Mouse (Mus musculus): ENCODE measurements around the gene Rbbp4. TPM values are rescaled to one million over a fixed set of nuclear protein-coding genes. Genes with fewer than 3 reads are reported as not detected.
"Not testable (repeated sequence)": the region's sequence is repeated elsewhere in the genome, so short reads cannot be mapped to it uniquely, and the experiment has no call there.

Rbbp4 gene
- total and polyA plus RNA-seq, 3 experiments = 16.8 to 70.7 (median 67.0) TPM

GRCm38 (mm10) chr4:129362771-129363170 lies 27.6 kb upstream of the Rbbp4 start:
- Histone ChIP-seq H3K9ac (ENCODE audit: low read depth, low read length) (no peak overlapping the region), H3K27me3 (ENCODE audit: control insufficient read depth, insufficient read depth, low read length) (no peaks in the 10 kb centered on the region), H3K27ac (no peak overlapping the region), H3K36me3 (ENCODE audit: control insufficient read depth, insufficient read depth, low read length) (no peaks in the 10 kb centered on the region), H3K4me3 (no peak overlapping the region), H3K4me1 (ENCODE audit: control insufficient read depth, insufficient read depth, low read length) (no peaks in the 10 kb centered on the region), H3K79me2 (replicated peaks; ENCODE audit: control insufficient read depth, insufficient read depth, low read length) (no peaks in the 10 kb centered on the region)
- no peak for DNase-seq
- TF ChIP-seq POLR2A (IDR thresholded peaks at IDR 0.05; ENCODE audit: insufficient read depth, low read depth, low read length) = no peak
- no peak for TF ChIP-seq CTCF (IDR thresholded peaks at IDR 0.05)
- TF ChIP-seq EP300 (IDR thresholded peaks at IDR 0.05; ENCODE audit: insufficient read depth, low read depth, low read length) = no peak
- intact Hi-C loops (cut with DNase I) = no loop called here
- WGBS = 79% methylated on average over 5 of the region's 5 CpGs

- DNase-seq; intact Hi-C loops (cut with DNase I); H3K4me1 ChIP-seq (ENCODE audit: control insufficient read depth, insufficient read depth, low read length); H3K4me3 ChIP-seq; H3K27ac ChIP-seq; H3K27me3 ChIP-seq (ENCODE audit: control insufficient read depth, insufficient read depth, low read length); H3K9ac ChIP-seq (ENCODE audit: low read depth, low read length); H3K79me2 ChIP-seq (replicated peaks; ENCODE audit: control insufficient read depth, insufficient read depth, low read length); H3K36me3 ChIP-seq (ENCODE audit: control insufficient read depth, insufficient read depth, low read length): not testable (repeated sequence)
- WGBS = 71% methylated on average over 3 of the region's 3 CpGs
Observed at GRCm38 (mm10) chr4:129362238-129362637, 27.1 kb upstream of the Rbbp4 start.

GRCm38 (mm10) chr4:129357613-129358163 lies 22.5 kb upstream of the Rbbp4 start:
- intact Hi-C loops (cut with DNase I) = no loop called here
- Histone ChIP-seq H3K36me3 (ENCODE audit: control insufficient read depth, insufficient read depth, low read length) (no peaks in the 10 kb centered on the region), H3K79me2 (replicated peaks; ENCODE audit: control insufficient read depth, insufficient read depth, low read length) (no peaks in the 10 kb centered on the region), H3K4me3 (no peak overlapping the region), H3K27ac (no peak overlapping the region), H3K27me3 (ENCODE audit: control insufficient read depth, insufficient read depth, low read length) (no peaks in the 10 kb centered on the region), H3K4me1 (ENCODE audit: control insufficient read depth, insufficient read depth, low read length) (no peaks in the 10 kb centered on the region), H3K9ac (ENCODE audit: low read depth, low read length) (no peak overlapping the region)
- TF ChIP-seq EP300 (IDR thresholded peaks at IDR 0.05; ENCODE audit: insufficient read depth, low read depth, low read length) (no peak), CTCF (IDR thresholded peaks at IDR 0.05) (no peak), POLR2A (IDR thresholded peaks at IDR 0.05; ENCODE audit: insufficient read depth, low read depth, low read length) (no peak)
- no peak for DNase-seq
- WGBS = 80% methylated on average over 15 of the region's 15 CpGs

GRCm38 (mm10) chr4:129354236-129354635 lies 19.1 kb upstream of the Rbbp4 start:
- intact Hi-C loops (cut with DNase I) = no loop called here
- Histone ChIP-seq H3K27me3 (ENCODE audit: control insufficient read depth, insufficient read depth, low read length) (no peaks in the 10 kb centered on the region), H3K4me3 (no peak overlapping the region), H3K36me3 (ENCODE audit: control insufficient read depth, insufficient read depth, low read length) (no peaks in the 10 kb centered on the region), H3K9ac (ENCODE audit: low read depth, low read length) (no peak overlapping the region), H3K27ac (no peak overlapping the region), H3K4me1 (ENCODE audit: control insufficient read depth, insufficient read depth, low read length) (no peaks in the 10 kb centered on the region), H3K79me2 (replicated peaks; ENCODE audit: control insufficient read depth, insufficient read depth, low read length) (no peaks in the 10 kb centered on the region)
- TF ChIP-seq EP300 (IDR thresholded peaks at IDR 0.05; ENCODE audit: insufficient read depth, low read depth, low read length) (no peak), POLR2A (IDR thresholded peaks at IDR 0.05; ENCODE audit: insufficient read depth, low read depth, low read length) (no peak), CTCF (IDR thresholded peaks at IDR 0.05) (no peak)
- peak in 1 of 2 experiments; percentile 36 for DNase-seq
- 65% methylated on average over 15 of the region's 15 CpGs for whole genome bisulfite sequencing

- H3K4me3 ChIP-seq = no peak overlapping the region
- no peaks in the 10 kb centered on the region for H3K4me1 ChIP-seq (ENCODE audit: control insufficient read depth, insufficient read depth, low read length)
- H3K27me3 ChIP-seq (ENCODE audit: control insufficient read depth, insufficient read depth, low read length) = no peaks in the 10 kb centered on the region
- no peak overlapping the region for H3K27ac ChIP-seq
- no peaks in the 10 kb centered on the region for H3K79me2 ChIP-seq (replicated peaks; ENCODE audit: control insufficient read depth, insufficient read depth, low read length)
- WGBS = 91% methylated on average over 12 of the region's 12 CpGs
- no peak overlapping the region for H3K9ac ChIP-seq (ENCODE audit: low read depth, low read length)
- intact Hi-C loops (cut with DNase I) = no loop called here
- DNase-seq = no peak
- TF ChIP-seq CTCF (IDR thresholded peaks at IDR 0.05) = no peak
- no peak for TF ChIP-seq EP300 (IDR thresholded peaks at IDR 0.05; ENCODE audit: insufficient read depth, low read depth, low read length)
- TF ChIP-seq POLR2A (IDR thresholded peaks at IDR 0.05; ENCODE audit: insufficient read depth, low read depth, low read length) = no peak
- no peaks in the 10 kb centered on the region for H3K36me3 ChIP-seq (ENCODE audit: control insufficient read depth, insufficient read depth, low read length)
Observed at GRCm38 (mm10) chr4:129353176-129353575, 18.0 kb upstream of the Rbbp4 start.

- no peak for DNase-seq
- H3K4me1 ChIP-seq (ENCODE audit: control insufficient read depth, insufficient read depth, low read length) = no peaks in the 10 kb centered on the region; the same call in 1 of the 2 replicates
- no peak overlapping the region for H3K4me3 ChIP-seq
- no peaks in the 10 kb centered on the region for H3K79me2 ChIP-seq (replicated peaks; ENCODE audit: control insufficient read depth, insufficient read depth, low read length)
- WGBS = 69% methylated on average over 6 of the region's 6 CpGs
- no peak for TF ChIP-seq CTCF (IDR thresholded peaks at IDR 0.05)
- no peak for TF ChIP-seq EP300 (IDR thresholded peaks at IDR 0.05; ENCODE audit: insufficient read depth, low read depth, low read length)
- TF ChIP-seq POLR2A (IDR thresholded peaks at IDR 0.05; ENCODE audit: insufficient read depth, low read depth, low read length) = no peak
- no peaks in the 10 kb centered on the region for H3K27me3 ChIP-seq (ENCODE audit: control insufficient read depth, insufficient read depth, low read length)
- H3K36me3 ChIP-seq (ENCODE audit: control insufficient read depth, insufficient read depth, low read length) = no peaks in the 10 kb centered on the region
- H3K9ac ChIP-seq (ENCODE audit: low read depth, low read length) = no peak overlapping the region
- intact Hi-C loops (cut with DNase I) = loop anchor here (2.0 kb wide), 1 partner anchor 56 kb away; no protein-coding TSS in a partner anchor
- H3K27ac ChIP-seq = no peak overlapping the region
Observed at GRCm38 (mm10) chr4:129351111-129351510, 15.9 kb upstream of the Rbbp4 start.
